13 mouse cellular contexts compared by ENCODE assay signal in genomic region chr14:105085332-105085993, GRCm38 (mm10).
A peak's percentile ranks its signal among the peaks of the same experiment; 100 is the strongest.
DNase-seq lines count a peak whose midpoint lies in the region; ATAC-seq and TF ChIP-seq lines count a peak whose summit lies in the region.
"Had no signal": no experiment of that assay in that cellular context is flagged by ENCODE, and none has a peak within 500 bp of the region (broad histone marks: within the 10 kb centered on the region; RNA-seq: fewer than 3 reads in every experiment).

No protein-coding gene starts in this region.

- 71% methylated on average over 7 of the region's 7 CpGs for WGBS in forebrain, embryonic 12.5 days
- 70% methylated on average over 7 of the region's 7 CpGs for WGBS in forebrain, embryonic 16.5 days
- 77% methylated on average over 7 of the region's 7 CpGs for WGBS in midbrain, embryonic 11.5 days
- 56% methylated on average over 7 of the region's 7 CpGs for WGBS in midbrain, postnatal 0 days
- WGBS in lung, embryonic 15.5 days, result 43% methylated on average over 7 of the region's 7 CpGs

- H3K4me2 ChIP-seq in forebrain, embryonic 12.5 days, result no peak overlapping the region
- H3K4me2 ChIP-seq in forebrain, embryonic 16.5 days (ENCODE audit: low read length), result no peak overlapping the region
- no peak overlapping the region for H3K4me2 ChIP-seq in midbrain, embryonic 11.5 days
- H3K4me2 ChIP-seq in midbrain, postnatal 0 days (ENCODE audit: low read depth, low read length, poor library complexity, severe bottlenecking), result no peak overlapping the region
- no peak overlapping the region for H3K4me2 ChIP-seq in lung, embryonic 15.5 days
- H3K4me2 ChIP-seq: kidney, embryonic 15.5 days had no signal

- TF ChIP-seq CTCF in midbrain, postnatal 0 days (IDR thresholded peaks at IDR 0.05), result no peak

- H3K9ac ChIP-seq in forebrain, embryonic 12.5 days, result no peak overlapping the region
- H3K9ac ChIP-seq in forebrain, embryonic 16.5 days (replicated peaks; ENCODE audit: low read depth, low read length), result no peak overlapping the region
- no peak overlapping the region for H3K9ac ChIP-seq in midbrain, embryonic 11.5 days (ENCODE audit: low read length)
- no peak overlapping the region for H3K9ac ChIP-seq in midbrain, postnatal 0 days (replicated peaks; ENCODE audit: low read length, poor library complexity, severe bottlenecking)
- no peak overlapping the region for H3K9ac ChIP-seq in lung, embryonic 15.5 days
- H3K9ac ChIP-seq: kidney, embryonic 15.5 days had no signal

- no peaks in the 10 kb centered on the region for H3K36me3 ChIP-seq in forebrain, embryonic 12.5 days (replicated peaks)
- no peaks in the 10 kb centered on the region for H3K36me3 ChIP-seq in forebrain, embryonic 16.5 days (ENCODE audit: control insufficient read depth, insufficient read depth)
- no peaks in the 10 kb centered on the region for H3K36me3 ChIP-seq in midbrain, embryonic 11.5 days (ENCODE audit: control insufficient read depth, insufficient read depth, low read length)
- H3K36me3 ChIP-seq in midbrain, postnatal 0 days (ENCODE audit: insufficient read depth, low read length), result no peaks in the 10 kb centered on the region
- H3K36me3 ChIP-seq in lung, embryonic 15.5 days, result no peaks in the 10 kb centered on the region
- H3K36me3 ChIP-seq: kidney, embryonic 15.5 days had no signal

- no peak overlapping the region for H3K4me3 ChIP-seq in forebrain, embryonic 12.5 days (replicated peaks)
- H3K4me3 ChIP-seq in forebrain, embryonic 16.5 days (replicated peaks; ENCODE audit: low read length), result no peak overlapping the region
- H3K4me3 ChIP-seq in midbrain, embryonic 11.5 days (ENCODE audit: low read depth, low read length), result no peak overlapping the region
- no peak overlapping the region for H3K4me3 ChIP-seq in midbrain, postnatal 0 days (ENCODE audit: low read depth, low read length)
- no peak overlapping the region for H3K4me3 ChIP-seq in lung, embryonic 15.5 days
- H3K4me3 ChIP-seq: kidney, embryonic 15.5 days; megakaryocyte, embryonic 14.5 days had no signal

- peak; percentile 62; the same call in 1 of the 2 replicates for ATAC-seq in forebrain, embryonic 12.5 days (ENCODE audit: low FRiP score)
- no peak for ATAC-seq in forebrain, embryonic 16.5 days
- ATAC-seq in midbrain, embryonic 11.5 days (ENCODE audit: low FRiP score), result peak; percentile 67
- no peak for ATAC-seq in midbrain, postnatal 0 days (ENCODE audit: low FRiP score)
- peak; percentile 90 for ATAC-seq in lung, embryonic 15.5 days (ENCODE audit: borderline replicate concordance, extremely low read depth, low FRiP score, low TSS enrichment)

- no peaks in the 10 kb centered on the region for H3K27me3 ChIP-seq in forebrain, embryonic 12.5 days
- H3K27me3 ChIP-seq in forebrain, embryonic 16.5 days (replicated peaks; ENCODE audit: control insufficient read depth, insufficient read depth, low read length), result no peaks in the 10 kb centered on the region
- no peaks in the 10 kb centered on the region for H3K27me3 ChIP-seq in midbrain, embryonic 11.5 days (ENCODE audit: control insufficient read depth, insufficient read depth, low read length)
- no peaks in the 10 kb centered on the region for H3K27me3 ChIP-seq in midbrain, postnatal 0 days (ENCODE audit: insufficient read depth, low read length)
- H3K27me3 ChIP-seq in lung, embryonic 15.5 days, result no peaks in the 10 kb centered on the region
- H3K27me3 ChIP-seq: kidney, embryonic 15.5 days; megakaryocyte, embryonic 14.5 days had no signal

- no peak overlapping the region for H3K27ac ChIP-seq in forebrain, embryonic 12.5 days
- no peak overlapping the region for H3K27ac ChIP-seq in forebrain, embryonic 16.5 days (ENCODE audit: low read length)
- H3K27ac ChIP-seq in midbrain, embryonic 11.5 days (ENCODE audit: low read depth, low read length), result no peak overlapping the region
- no peak overlapping the region for H3K27ac ChIP-seq in midbrain, postnatal 0 days (ENCODE audit: low read depth, low read length)
- H3K27ac ChIP-seq in lung, embryonic 15.5 days, result peak overlapping the region; percentile 70
- H3K27ac ChIP-seq: kidney, embryonic 15.5 days; stomach, postnatal 0 days had no signal

- peaks cover 10% of the 10 kb centered on the region for H3K4me1 ChIP-seq in forebrain, embryonic 12.5 days
- H3K4me1 ChIP-seq in forebrain, embryonic 16.5 days (replicated peaks; ENCODE audit: control insufficient read depth, insufficient read depth, low read length), result no peaks in the 10 kb centered on the region; the same call in 1 of the 2 replicates
- no peaks in the 10 kb centered on the region for H3K4me1 ChIP-seq in midbrain, embryonic 11.5 days (ENCODE audit: control insufficient read depth, insufficient read depth, low read length)
- no peaks in the 10 kb centered on the region for H3K4me1 ChIP-seq in midbrain, postnatal 0 days (ENCODE audit: insufficient read depth, low read length)
- H3K4me1 ChIP-seq in lung, embryonic 15.5 days, result 0 out of 2 replicates have a peak, but pooled peaks cover 4% of the 10 kb centered on the region
- H3K4me1 ChIP-seq: kidney, embryonic 15.5 days; megakaryocyte, embryonic 14.5 days had no signal

- DNase-seq in midbrain, embryonic 11.5 days (ENCODE audit: low spot score, missing footprints), result peak; percentile 80
- DNase-seq in midbrain, postnatal 0 days (ENCODE audit: low spot score), result no peak
- no peak for DNase-seq in kidney, postnatal 4 days
- no peak for DNase-seq in layer of hippocampus, adult 9-10 months (ENCODE audit: low spot score)
- DNase-seq in urinary bladder, postnatal 4 days (ENCODE audit: low spot score in 2 of 2), result no peak
- DNase-seq: layer of hippocampus, postnatal 36 days; liver had no signal

- no peaks in the 10 kb centered on the region for H3K9me3 ChIP-seq in forebrain, embryonic 12.5 days
- H3K9me3 ChIP-seq in forebrain, embryonic 16.5 days (ENCODE audit: control insufficient read depth, low read length), result no peaks in the 10 kb centered on the region
- no peaks in the 10 kb centered on the region for H3K9me3 ChIP-seq in midbrain, embryonic 11.5 days (ENCODE audit: control insufficient read depth, low read length)
- H3K9me3 ChIP-seq in midbrain, postnatal 0 days (ENCODE audit: low read length), result no peaks in the 10 kb centered on the region
- no peaks in the 10 kb centered on the region for H3K9me3 ChIP-seq in lung, embryonic 15.5 days
- H3K9me3 ChIP-seq: kidney, embryonic 15.5 days; megakaryocyte, embryonic 14.5 days had no signal

Comparison
In these comparisons a context has a peak if more than half of its experiments do, and no peak if none do; other contexts are left out.
1. ATAC-seq: peak in forebrain, embryonic 12.5 days (single experiment), midbrain, embryonic 11.5 days (single experiment) and lung, embryonic 15.5 days (single experiment); none in forebrain, embryonic 16.5 days (single experiment) and midbrain, postnatal 0 days (single experiment).